Mouse (Mus musculus) limb, embryonic 10.5 days (tissue): ENCODE data around the gene Tmem104. TPM values are rescaled to one million over a fixed set of nuclear protein-coding genes. Genes with fewer than 3 reads are reported as not detected.
A peak's percentile ranks its signal among the peaks of the same experiment; 100 is the strongest.

Experiments used
- DNase-seq: peaks from one replicate; pipeline ENCODE4 v3.0.0-alpha.2; 2017; ENCODE audit warnings: low spot score
- H3K27ac ChIP-seq: fragments of 300-500 bp; sonication (generic); 2 replicates; pipeline ENCODE4 v1.5.1; 2016; ENCODE audit warnings: mild to moderate bottlenecking
- H3K27me3 ChIP-seq: fragments of 300-500 bp; sonication (generic); 2 replicates; pipeline ENCODE4 v1.6.1; 2016; ENCODE audit warnings: low read depth, mild to moderate bottlenecking; ENCODE audit not compliant: poor library complexity, severe bottlenecking
- H3K36me3 ChIP-seq: fragments of 300-500 bp; sonication (generic); 2 replicates; pipeline ENCODE4 v1.6.1; 2016; ENCODE audit warnings: mild to moderate bottlenecking, moderate library complexity
- H3K4me1 ChIP-seq: fragments of 300-500 bp; sonication (generic); 2 replicates; pipeline ENCODE4 v1.6.1; 2016
- H3K4me3 ChIP-seq: fragments of 300-500 bp; sonication (generic); 2 replicates; pipeline ENCODE4 v1.5.1; 2016; ENCODE audit warnings: mild to moderate bottlenecking, moderate library complexity
- H3K9me3 ChIP-seq: fragments of 300-500 bp; sonication (generic); replicated peaks from 2 replicates; pipeline ENCODE4 v1.6.1; 2016; ENCODE audit warnings: mild to moderate bottlenecking
- WGBS: fragments of 180-500 bp; shearing (Covaris S2); methylation state at CpG from one replicate; pipeline ENCODE4 v1.1.7; 2016; 5-methylcytosine and 5-hydroxymethylcytosine counted together
- polyA plus RNA-seq: library from polyadenylated mRNA; unstranded; fragments of >200 nt; fragmentation: Nextera tagmentation; extraction: Ambion mirVana; gene quantifications from 2 replicates; pipeline ENCODE4 v1.2.1, GENCODE M21; 2016

The Tmem104 gene
- polyA plus RNA-seq, 1 experiment from 2014 or later = 9.8 TPM

GRCm38 (mm10) chr11:115217439-115218410, 30.4 kb downstream of the Tmem104 start:
- DNase-seq = no peak
- Histone ChIP-seq H3K27ac (no peak overlapping the region), H3K4me1 (peaks cover 69% of the 10 kb centered on the region), H3K9me3 (no peaks in the 10 kb centered on the region), H3K36me3 (peaks cover 2% of the 10 kb centered on the region; the same call in 1 of the 2 replicates), H3K27me3 (peaks cover 47% of the 10 kb centered on the region), H3K4me3 (no peak overlapping the region)
- 68% methylated on average over 18 of the region's 18 CpGs for WGBS

DNA sequence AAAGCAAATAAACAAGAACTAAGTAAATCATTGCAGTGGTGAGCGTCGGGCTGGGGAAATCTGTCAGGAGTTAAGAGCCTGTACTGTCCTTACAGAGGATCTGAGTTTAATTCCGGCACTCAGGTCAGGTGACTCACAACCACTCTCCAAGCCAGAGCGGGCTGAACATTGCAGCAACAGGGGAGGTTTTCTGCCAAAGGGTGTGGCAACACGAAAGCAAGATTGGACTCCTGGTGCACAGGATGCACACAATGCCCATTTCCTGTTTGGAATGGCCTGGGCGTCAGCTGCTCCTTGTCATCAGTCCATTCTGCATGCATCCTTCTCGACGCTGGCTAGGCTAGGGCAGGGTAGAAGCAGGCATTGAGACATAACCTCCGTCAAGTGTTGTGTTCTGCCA, 32.0 kb downstream of the Tmem104 start:
- H3K4me1 ChIP-seq = peaks cover 71% of the 10 kb centered on the region
- WGBS = 66% methylated on average over 9 of the region's 9 CpGs
- no peaks in the 10 kb centered on the region for H3K9me3 ChIP-seq
- peaks cover 54% of the 10 kb centered on the region for H3K27me3 ChIP-seq
- H3K4me3 ChIP-seq = no peak overlapping the region
- H3K27ac ChIP-seq = no peak overlapping the region
- DNase-seq = no peak
- peaks cover 2% of the 10 kb centered on the region; the same call in 1 of the 2 replicates for H3K36me3 ChIP-seq

DNA sequence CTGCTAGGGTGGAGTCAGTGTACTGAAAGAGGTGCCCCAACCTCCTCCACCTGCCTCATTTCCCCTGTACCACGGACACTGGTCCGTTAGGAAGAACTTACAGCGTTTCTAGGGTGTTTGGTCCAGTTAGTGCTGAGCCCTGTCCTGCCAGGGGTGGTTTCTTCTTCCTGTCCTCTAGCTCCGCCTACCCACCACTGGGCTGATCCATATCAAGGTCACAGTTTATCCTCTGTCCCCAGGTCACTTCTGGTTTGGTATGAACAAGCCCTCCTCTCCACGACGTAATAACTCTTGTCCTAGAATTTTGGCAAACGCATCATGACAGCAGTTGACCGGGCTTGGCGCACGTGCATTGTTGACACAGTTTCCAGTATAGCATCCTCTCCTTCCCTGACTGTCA, 32.4 kb downstream of the Tmem104 start:
- Histone ChIP-seq H3K4me1 (peaks cover 70% of the 10 kb centered on the region), H3K36me3 (peaks cover 2% of the 10 kb centered on the region; the same call in 1 of the 2 replicates), H3K4me3 (no peak overlapping the region), H3K27me3 (peaks cover 55% of the 10 kb centered on the region), H3K27ac (no peak overlapping the region), H3K9me3 (no peaks in the 10 kb centered on the region)
- 92% methylated on average over 10 of the region's 10 CpGs for WGBS
- DNase-seq = no peak

- H3K4me3 ChIP-seq = no peak overlapping the region
- H3K27ac ChIP-seq = no peak overlapping the region
- H3K36me3 ChIP-seq = no peaks in the 10 kb centered on the region
- WGBS = 37% methylated on average over 12 of the region's 12 CpGs
- H3K27me3 ChIP-seq = peaks cover 72% of the 10 kb centered on the region
- no peak for DNase-seq
- H3K9me3 ChIP-seq = no peaks in the 10 kb centered on the region
- peaks cover 84% of the 10 kb centered on the region for H3K4me1 ChIP-seq
These were observed 34.8 kb downstream of the Tmem104 start for GRCm38 (mm10) chr11:115222077-115222476.

DNA sequence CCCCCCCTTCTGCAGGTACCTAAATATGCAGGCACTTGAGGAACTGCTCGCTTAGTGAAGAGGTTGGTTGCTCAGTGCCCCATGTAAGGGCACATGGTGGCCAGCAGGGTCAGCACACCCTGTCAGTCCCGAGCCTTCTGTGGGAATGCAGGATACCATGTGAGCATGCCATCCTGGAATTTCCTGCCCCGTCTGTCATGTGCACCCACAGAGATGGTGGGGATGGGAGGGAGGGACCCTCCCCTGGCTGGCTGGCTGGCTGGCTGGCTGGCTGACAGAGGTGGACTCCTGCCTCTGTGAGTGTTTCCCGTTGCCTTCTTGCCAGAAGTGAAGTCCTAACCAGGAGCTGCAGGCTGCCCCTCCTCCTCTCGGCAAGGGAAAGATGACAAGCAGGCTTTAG, 35.3 kb downstream of the Tmem104 start:
- Histone ChIP-seq H3K27ac (no peak overlapping the region; the same call in 1 of the 2 replicates), H3K4me1 (peaks cover 84% of the 10 kb centered on the region), H3K27me3 (peaks cover 74% of the 10 kb centered on the region), H3K9me3 (no peaks in the 10 kb centered on the region), H3K4me3 (no peak overlapping the region), H3K36me3 (no peaks in the 10 kb centered on the region)
- WGBS = 16% methylated on average over 5 of the region's 5 CpGs
- no peak for DNase-seq

DNA sequence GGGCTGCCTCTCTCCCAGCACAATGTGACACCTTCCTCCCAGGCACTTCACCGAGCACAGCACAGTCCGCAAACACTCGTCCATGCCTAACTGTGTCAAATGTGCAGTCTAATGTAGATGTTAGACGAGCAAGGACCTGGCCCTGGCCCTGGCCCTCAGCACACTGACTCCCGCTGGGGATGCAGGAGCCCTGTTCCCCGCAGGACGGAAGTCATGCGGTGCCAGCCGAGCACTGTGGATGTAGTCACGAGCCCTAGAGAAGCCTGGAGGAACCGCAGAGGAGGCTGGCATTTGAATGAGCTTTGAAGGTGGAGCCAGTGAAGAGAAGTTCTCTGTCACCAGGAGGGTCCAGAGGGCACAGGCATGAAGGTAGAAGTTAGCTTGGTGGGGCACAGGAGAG, 36.2 kb downstream of the Tmem104 start:
- H3K4me1 ChIP-seq = peaks cover 84% of the 10 kb centered on the region
- H3K4me3 ChIP-seq = no peak overlapping the region
- H3K36me3 ChIP-seq = no peaks in the 10 kb centered on the region
- 66% methylated on average over 11 of the region's 11 CpGs for WGBS
- H3K27me3 ChIP-seq = peaks cover 74% of the 10 kb centered on the region
- H3K27ac ChIP-seq = no peak overlapping the region
- H3K9me3 ChIP-seq = no peaks in the 10 kb centered on the region
- no peak for DNase-seq

DNA sequence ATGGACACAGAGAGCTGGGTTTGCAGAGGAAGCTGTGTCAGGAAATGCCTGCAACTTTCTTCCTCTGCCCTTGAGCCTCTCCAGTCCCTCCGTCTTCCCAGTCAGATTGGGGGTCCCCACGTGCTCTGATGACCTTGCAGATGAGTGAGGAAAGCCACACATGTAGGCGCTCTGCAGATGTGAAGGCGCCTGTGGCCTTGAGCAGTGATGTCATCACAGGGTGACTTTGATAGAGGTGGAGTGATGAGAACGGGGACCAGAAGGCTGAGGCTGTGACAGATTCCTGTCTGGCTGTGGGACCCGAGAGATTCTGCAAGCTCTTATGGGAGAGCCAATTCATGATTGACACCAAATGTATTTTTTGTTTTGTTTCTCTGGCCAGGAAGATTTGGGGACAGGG, 36.6 kb downstream of the Tmem104 start:
- 63% methylated on average over 6 of the region's 6 CpGs for WGBS
- peaks cover 83% of the 10 kb centered on the region for H3K4me1 ChIP-seq
- no peaks in the 10 kb centered on the region for H3K9me3 ChIP-seq
- no peak overlapping the region for H3K4me3 ChIP-seq
- no peak overlapping the region for H3K27ac ChIP-seq
- peaks cover 78% of the 10 kb centered on the region for H3K27me3 ChIP-seq
- no peak for DNase-seq
- H3K36me3 ChIP-seq = no peaks in the 10 kb centered on the region

GRCm38 (mm10) chr11:115224889-115225288, 37.6 kb downstream of the Tmem104 start:
- H3K4me1 ChIP-seq = peaks cover 76% of the 10 kb centered on the region
- H3K4me3 ChIP-seq = no peak overlapping the region
- 45% methylated on average over 8 of the region's 8 CpGs for WGBS
- no peak overlapping the region for H3K27ac ChIP-seq
- no peaks in the 10 kb centered on the region for H3K9me3 ChIP-seq
- no peaks in the 10 kb centered on the region for H3K36me3 ChIP-seq
- peak; percentile 80 for DNase-seq
- peaks cover 85% of the 10 kb centered on the region for H3K27me3 ChIP-seq

DNA sequence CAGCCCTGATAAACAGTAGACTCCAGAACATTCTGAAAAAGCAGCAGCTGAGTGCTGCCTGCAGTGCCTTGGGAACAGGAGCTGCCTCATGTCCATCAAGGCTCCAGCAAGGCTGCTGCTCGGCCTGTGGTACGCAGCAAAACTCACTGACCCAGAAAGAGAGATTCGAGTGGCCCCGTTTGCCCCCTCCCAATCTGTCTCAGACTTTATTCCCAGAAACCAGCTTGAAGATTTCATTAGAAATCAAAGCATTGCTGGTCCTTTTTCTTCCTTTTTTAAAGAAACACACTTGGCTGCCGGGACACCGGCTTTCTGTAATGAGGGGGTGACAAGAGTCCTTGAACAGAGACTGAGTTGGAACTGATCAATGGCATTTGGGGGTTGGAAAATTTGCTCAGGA, 38.0 kb downstream of the Tmem104 start:
- Histone ChIP-seq H3K27me3 (peaks cover 86% of the 10 kb centered on the region), H3K9me3 (no peaks in the 10 kb centered on the region), H3K27ac (no peak overlapping the region), H3K36me3 (no peaks in the 10 kb centered on the region), H3K4me3 (no peak overlapping the region), H3K4me1 (peaks cover 78% of the 10 kb centered on the region)
- 81% methylated on average over 6 of the region's 6 CpGs for WGBS
- DNase-seq = no peak

GRCm38 (mm10) chr11:115226811-115227491, 39.7 kb downstream of the Tmem104 start:
- no peak overlapping the region for H3K27ac ChIP-seq
- no peak for DNase-seq
- peaks cover 93% of the 10 kb centered on the region for H3K27me3 ChIP-seq
- H3K4me3 ChIP-seq = no peak overlapping the region
- 28% methylated on average over 14 of the region's 14 CpGs for WGBS
- no peaks in the 10 kb centered on the region for H3K36me3 ChIP-seq
- H3K9me3 ChIP-seq = no peaks in the 10 kb centered on the region
- H3K4me1 ChIP-seq = peaks cover 83% of the 10 kb centered on the region

DNA sequence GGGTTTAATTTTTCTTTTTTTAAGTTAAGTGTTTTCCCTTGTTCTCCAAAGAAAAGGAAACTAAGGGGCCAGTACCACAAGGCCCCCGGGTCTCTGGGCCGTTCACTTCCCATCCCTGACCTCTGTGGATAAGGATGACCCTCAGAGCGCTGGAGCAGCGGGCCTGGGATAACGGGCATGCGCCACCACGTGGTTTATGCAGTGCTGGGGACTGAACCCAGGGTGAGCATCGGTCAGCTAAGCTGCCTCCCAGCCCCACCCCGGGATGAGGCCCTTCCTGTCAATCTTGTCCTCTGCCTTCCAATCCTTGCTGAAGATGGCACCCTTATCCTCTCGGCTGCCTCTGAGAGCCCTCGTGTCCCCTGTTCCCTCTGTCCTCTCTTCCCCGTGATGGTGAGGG, 40.4 kb downstream of the Tmem104 start:
- Histone ChIP-seq H3K4me3 (no peak overlapping the region), H3K9me3 (no peaks in the 10 kb centered on the region), H3K4me1 (peaks cover 78% of the 10 kb centered on the region), H3K27ac (no peak overlapping the region), H3K36me3 (no peaks in the 10 kb centered on the region), H3K27me3 (peaks cover 93% of the 10 kb centered on the region)
- 19% methylated on average over 12 of the region's 12 CpGs for WGBS
- no peak for DNase-seq

GRCm38 (mm10) chr11:115228430-115228829, 41.1 kb downstream of the Tmem104 start:
- WGBS = 43% methylated on average over 7 of the region's 7 CpGs
- Histone ChIP-seq H3K4me3 (no peak overlapping the region), H3K9me3 (no peaks in the 10 kb centered on the region), H3K4me1 (peaks cover 78% of the 10 kb centered on the region), H3K27me3 (peaks cover 93% of the 10 kb centered on the region), H3K36me3 (no peaks in the 10 kb centered on the region), H3K27ac (no peak overlapping the region)
- no peak for DNase-seq
